Mouse (Mus musculus): ENCODE measurements at regions not wholly inside any gene's neighbourhood (a gene's known extent, or its start where the extent isn't known, plus 50 kb on each side); places are given as distances from the start of the nearest gene placed in this dataset.

GRCm38 (mm10) chr10:118608376-118609145, 167.7 kb downstream of the Ifng start:
- TF ChIP-seq POLR2A (IDR thresholded peaks at IDR 0.05; ENCODE audit: borderline replicate concordance, low read depth, low read length) (no peak), CTCF (IDR thresholded peaks at IDR 0.05; ENCODE audit: low read depth, low read length) (no peak)
